Mouse (Mus musculus) hindbrain, embryonic 10.5 days (tissue): ENCODE data around the gene Ext2. TPM values are rescaled to one million over a fixed set of nuclear protein-coding genes. Genes with fewer than 3 reads are reported as not detected.
A peak's percentile ranks its signal among the peaks of the same experiment; 100 is the strongest.

Source experiments
- DNase-seq: peaks from one replicate; pipeline ENCODE4 v3.0.0-alpha.2; 2017; ENCODE audit warnings: low spot score
- H3K27ac ChIP-seq: fragments of 300-500 bp; sonication (generic); 2 replicates; pipeline ENCODE4 v1.5.1; 2016; ENCODE audit warnings: mild to moderate bottlenecking, moderate library complexity
- H3K27me3 ChIP-seq: fragments of 300-500 bp; sonication (generic); 2 replicates; pipeline ENCODE4 v1.6.1; 2016; ENCODE audit warnings: mild to moderate bottlenecking; ENCODE audit not compliant: poor library complexity, insufficient read depth, severe bottlenecking
- H3K36me3 ChIP-seq: fragments of 300-500 bp; sonication (generic); 2 replicates; pipeline ENCODE4 v1.6.1; 2016; ENCODE audit warnings: mild to moderate bottlenecking, moderate library complexity
- H3K4me1 ChIP-seq: fragments of 300-500 bp; sonication (generic); replicated peaks from 2 replicates; pipeline ENCODE4 v1.6.1; 2016; ENCODE audit warnings: mild to moderate bottlenecking
- H3K4me3 ChIP-seq: fragments of 300-500 bp; sonication (generic); 2 replicates; pipeline ENCODE4 v1.5.1; 2016; ENCODE audit warnings: mild to moderate bottlenecking, moderate library complexity
- H3K9me3 ChIP-seq: fragments of 300-500 bp; sonication (generic); 2 replicates; pipeline ENCODE4 v1.6.1; 2016; ENCODE audit warnings: mild to moderate bottlenecking, moderate library complexity
- WGBS: fragments of 180-500 bp; shearing (Covaris S2); methylation state at CpG from one replicate; pipeline ENCODE4 v1.1.7; 2016; 5-methylcytosine and 5-hydroxymethylcytosine counted together
- polyA plus RNA-seq: library from polyadenylated mRNA; unstranded; fragments of >200 nt; fragmentation: Nextera tagmentation; extraction: Ambion mirVana; gene quantifications from 2 replicates; pipeline ENCODE4 v1.2.1, GENCODE M21; 2016

Gene Ext2
- polyA plus RNA-seq, 1 experiment from 2014 or later, result 77.1 TPM

- no peak for DNase-seq
- Histone ChIP-seq H3K9me3 (no peaks in the 10 kb centered on the region), H3K4me1 (peaks cover 57% of the 10 kb centered on the region), H3K27me3 (no peaks in the 10 kb centered on the region), H3K4me3 (no peak overlapping the region), H3K27ac (peak overlapping the region; percentile 31; the same call in 1 of the 2 replicates), H3K36me3 (0 out of 2 replicates have a peak, but pooled peaks cover 3% of the 10 kb centered on the region)
- WGBS, result 87% methylated on average over 4 of the region's 4 CpGs
Measured at GRCm38 (mm10) chr2:93782156-93782555, 40.2 kb downstream of the Ext2 start.

- Histone ChIP-seq H3K27me3 (no peaks in the 10 kb centered on the region), H3K36me3 (no peaks in the 10 kb centered on the region), H3K4me1 (peaks cover 66% of the 10 kb centered on the region), H3K4me3 (no peak overlapping the region), H3K9me3 (no peaks in the 10 kb centered on the region), H3K27ac (peak overlapping the region; percentile 74; the same call in 1 of the 2 replicates)
- WGBS, result 76% methylated on average over 10 of the region's 10 CpGs
- DNase-seq, result no peak
Measured at GRCm38 (mm10) chr2:93780528-93780927, 41.8 kb downstream of the Ext2 start.

- WGBS, result 56% methylated on average over 6 of the region's 6 CpGs
- no peaks in the 10 kb centered on the region for H3K9me3 ChIP-seq
- no peak overlapping the region for H3K4me3 ChIP-seq
- H3K27ac ChIP-seq, result peak overlapping the region; percentile 74
- H3K4me1 ChIP-seq, result peaks cover 66% of the 10 kb centered on the region
- no peak for DNase-seq
- H3K27me3 ChIP-seq, result no peaks in the 10 kb centered on the region
- H3K36me3 ChIP-seq, result no peaks in the 10 kb centered on the region
Measured at GRCm38 (mm10) chr2:93779897-93780208, 42.5 kb downstream of the Ext2 start.

- no peak overlapping the region for H3K4me3 ChIP-seq
- H3K9me3 ChIP-seq, result no peaks in the 10 kb centered on the region
- no peaks in the 10 kb centered on the region for H3K27me3 ChIP-seq
- no peak for DNase-seq
- H3K4me1 ChIP-seq, result peaks cover 66% of the 10 kb centered on the region
- 67% methylated on average over 16 of the region's 16 CpGs for WGBS
- H3K27ac ChIP-seq, result peak overlapping the region; percentile 74
- no peaks in the 10 kb centered on the region for H3K36me3 ChIP-seq
Measured at GRCm38 (mm10) chr2:93779081-93779896, 43.1 kb downstream of the Ext2 start.

- WGBS, result 90% methylated on average over 5 of the region's 5 CpGs
- H3K27me3 ChIP-seq, result no peaks in the 10 kb centered on the region
- H3K4me3 ChIP-seq, result no peak overlapping the region
- no peak overlapping the region for H3K27ac ChIP-seq
- H3K9me3 ChIP-seq, result no peaks in the 10 kb centered on the region
- DNase-seq, result no peak
- H3K4me1 ChIP-seq, result peaks cover 66% of the 10 kb centered on the region
- H3K36me3 ChIP-seq, result no peaks in the 10 kb centered on the region
Measured at GRCm38 (mm10) chr2:93778616-93779015, 43.8 kb downstream of the Ext2 start.

- no peaks in the 10 kb centered on the region for H3K9me3 ChIP-seq
- peaks cover 81% of the 10 kb centered on the region for H3K4me1 ChIP-seq
- WGBS, result 73% methylated on average over 4 of the region's 4 CpGs
- no peak for DNase-seq
- no peaks in the 10 kb centered on the region for H3K27me3 ChIP-seq
- H3K36me3 ChIP-seq, result no peaks in the 10 kb centered on the region
- H3K27ac ChIP-seq, result no peak overlapping the region
- no peak overlapping the region for H3K4me3 ChIP-seq
Measured at GRCm38 (mm10) chr2:93777056-93777430, 45.3 kb downstream of the Ext2 start.

- no peaks in the 10 kb centered on the region for H3K27me3 ChIP-seq
- 76% methylated on average over 7 of the region's 7 CpGs for WGBS
- no peaks in the 10 kb centered on the region for H3K9me3 ChIP-seq
- DNase-seq, result no peak
- peak overlapping the region; percentile 41; the same call in 1 of the 2 replicates for H3K27ac ChIP-seq
- H3K36me3 ChIP-seq, result no peaks in the 10 kb centered on the region
- H3K4me1 ChIP-seq, result peaks cover 77% of the 10 kb centered on the region
- no peak overlapping the region for H3K4me3 ChIP-seq
Measured at GRCm38 (mm10) chr2:93776267-93777055, 45.9 kb downstream of the Ext2 start.

- Histone ChIP-seq H3K36me3 (no peaks in the 10 kb centered on the region), H3K4me1 (peaks cover 70% of the 10 kb centered on the region), H3K9me3 (no peaks in the 10 kb centered on the region), H3K27me3 (no peaks in the 10 kb centered on the region), H3K4me3 (no peak overlapping the region), H3K27ac (no peak overlapping the region)
- peak; percentile 57 for DNase-seq
- 45% methylated on average over 4 of the region's 4 CpGs for WGBS
Measured at GRCm38 (mm10) chr2:93775431-93775830, 46.9 kb downstream of the Ext2 start.

- Histone ChIP-seq H3K9me3 (no peaks in the 10 kb centered on the region), H3K4me3 (no peak overlapping the region), H3K36me3 (no peaks in the 10 kb centered on the region), H3K27me3 (no peaks in the 10 kb centered on the region), H3K27ac (no peak overlapping the region), H3K4me1 (peaks cover 66% of the 10 kb centered on the region)
- no peak for DNase-seq
- WGBS, result 65% methylated on average over 5 of the region's 5 CpGs
Measured at GRCm38 (mm10) chr2:93774946-93775345, 47.4 kb downstream of the Ext2 start.

- H3K4me3 ChIP-seq, result no peak overlapping the region
- peak overlapping the region; percentile 36; the same call in 1 of the 2 replicates for H3K27ac ChIP-seq
- WGBS, result 58% methylated on average over 4 of the region's 4 CpGs
- H3K27me3 ChIP-seq, result no peaks in the 10 kb centered on the region
- peaks cover 60% of the 10 kb centered on the region for H3K4me1 ChIP-seq
- no peak for DNase-seq
- H3K36me3 ChIP-seq, result peaks cover 8% of the 10 kb centered on the region; the same call in 1 of the 2 replicates
- H3K9me3 ChIP-seq, result no peaks in the 10 kb centered on the region
Measured at GRCm38 (mm10) chr2:93772765-93773085, 49.6 kb downstream of the Ext2 start.

GRCm38 (mm10) chr2:93772054-93772764, 50.2 kb downstream of the Ext2 start:
- peaks cover 57% of the 10 kb centered on the region for H3K4me1 ChIP-seq
- H3K9me3 ChIP-seq, result no peaks in the 10 kb centered on the region
- H3K4me3 ChIP-seq, result no peak overlapping the region
- peak overlapping the region; percentile 36; the same call in 1 of the 2 replicates for H3K27ac ChIP-seq
- H3K27me3 ChIP-seq, result no peaks in the 10 kb centered on the region
- WGBS, result 41% methylated on average over 16 of the region's 16 CpGs
- peaks cover 8% of the 10 kb centered on the region; the same call in 1 of the 2 replicates for H3K36me3 ChIP-seq
- peak; percentile 41 for DNase-seq

GRCm38 (mm10) chr2:93770895-93771294, 51.5 kb downstream of the Ext2 start:
- Histone ChIP-seq H3K4me3 (no peak overlapping the region), H3K36me3 (peaks cover 14% of the 10 kb centered on the region), H3K4me1 (peaks cover 44% of the 10 kb centered on the region), H3K27me3 (no peaks in the 10 kb centered on the region), H3K27ac (no peak overlapping the region), H3K9me3 (0 out of 2 replicates have a peak, but pooled peaks cover 3% of the 10 kb centered on the region)
- DNase-seq, result no peak
- WGBS, result 77% methylated on average over 4 of the region's 4 CpGs
